Mouse (Mus musculus) hindbrain, postnatal 0 days (tissue): ENCODE results near the gene Tmem174. TPM values are rescaled to one million over a fixed set of nuclear protein-coding genes. Genes with fewer than 3 reads are reported as not detected.

Experiments used
- ATAC-seq: fragments of 200-750 bp; cut with Nextera tagmentation; 2 replicates; pipeline ENCODE4 v1.8.0; 2017; ENCODE audit warnings: mild to moderate bottlenecking, moderate TSS enrichment, moderate library complexity
- DNase-seq: peaks from one replicate; pipeline ENCODE4 v3.0.0-alpha.2; 2015; ENCODE audit warnings: low spot score
- H3K27ac ChIP-seq: fragments of 300-500 bp; sonication (generic); 2 replicates; pipeline ENCODE4 v1.5.1; 2014; ENCODE audit warnings: mild to moderate bottlenecking
- H3K27me3 ChIP-seq: fragments of 300-500 bp; sonication (generic); 2 replicates; pipeline ENCODE4 v1.6.1; 2014; ENCODE audit warnings: low read length, mixed read lengths; ENCODE audit not compliant: insufficient read depth
- H3K36me3 ChIP-seq: fragments of 300-500 bp; sonication (generic); 2 replicates; pipeline ENCODE4 v1.6.1; 2014; ENCODE audit warnings: low read length, mixed read lengths; ENCODE audit not compliant: insufficient read depth
- H3K4me1 ChIP-seq: fragments of 300-500 bp; sonication (generic); 2 replicates; pipeline ENCODE4 v1.6.1; 2014; ENCODE audit warnings: antibody characterized with exemption, low read length, mixed read lengths; ENCODE audit not compliant: insufficient read depth
- H3K4me2 ChIP-seq: fragments of 300-500 bp; sonication (generic); 2 replicates; pipeline ENCODE4 v1.6.1; 2014; ENCODE audit warnings: low read depth, mild to moderate bottlenecking, low read length, moderate library complexity, mixed read lengths
- H3K4me3 ChIP-seq: fragments of 300-500 bp; sonication (generic); 2 replicates; pipeline ENCODE4 v1.5.1; 2014; ENCODE audit warnings: low read length
- H3K9ac ChIP-seq: fragments of 300-500 bp; sonication (generic); replicated peaks from 2 replicates; pipeline ENCODE4 v1.6.1; 2014; ENCODE audit warnings: mild to moderate bottlenecking, low read length, moderate library complexity, mixed read lengths
- H3K9me3 ChIP-seq: fragments of 300-500 bp; sonication (generic); 2 replicates; pipeline ENCODE4 v1.6.1; 2016; ENCODE audit warnings: low read length, mixed read lengths
- CTCF ChIP-seq: IDR thresholded peaks from 2 replicates; pipeline ENCODE4 v1.5.1; 2016; ENCODE audit warnings: antibody characterized with exemption, control low read depth, low read depth
- WGBS: fragments of 180-500 bp; shearing (Covaris S2); extraction: QIAGEN DNeasy Blood & Tissue Kit; methylation state at CpG from one replicate; pipeline ENCODE4 v1.1.7; 2014; 5-methylcytosine and 5-hydroxymethylcytosine counted together
- polyA plus RNA-seq: library from polyadenylated mRNA; unstranded; fragments of >200 nt; fragmentation: Nextera tagmentation; extraction: Ambion mirVana; gene quantifications from 2 replicates; pipeline ENCODE4 v1.2.1, GENCODE M21; 2015
- total RNA-seq: library from RNA; depleted of rRNA; stranded (reverse); fragments of >200 nt; gene quantifications from 2 replicates; pipeline ENCODE4 v1.2.3, GENCODE M21; 2014

Tmem174 gene
- total and polyA plus RNA-seq, 2 experiments from 2014 or later: 0.10 TPM; not detected in 1

GRCm38 (mm10) chr13:98669296-98669695 is 32.1 kb upstream of the Tmem174 start:
- DNase-seq: no peak

GRCm38 (mm10) chr13:98667316-98667715 is 30.1 kb upstream of the Tmem174 start:
- WGBS: 78% methylated on average over 3 of the region's 3 CpGs
- H3K9ac ChIP-seq: no peak overlapping the region
- H3K4me2 ChIP-seq: no peak overlapping the region
- H3K9me3 ChIP-seq: no peaks in the 10 kb centered on the region
- H3K27me3 ChIP-seq: no peaks in the 10 kb centered on the region
- DNase-seq: no peak
- no peak for ATAC-seq
- no peak overlapping the region for H3K27ac ChIP-seq
- H3K4me1 ChIP-seq: no peaks in the 10 kb centered on the region
- H3K4me3 ChIP-seq: no peak overlapping the region
- H3K36me3 ChIP-seq: no peaks in the 10 kb centered on the region
- TF ChIP-seq CTCF: no peak

More at GRCm38 (mm10) chr13:98669296-98669695, 32.1 kb upstream of the Tmem174 start:
- Histone ChIP-seq H3K36me3 (no peaks in the 10 kb centered on the region), H3K4me3 (no peak overlapping the region), H3K9me3 (no peaks in the 10 kb centered on the region), H3K4me2 (no peak overlapping the region), H3K4me1 (no peaks in the 10 kb centered on the region), H3K9ac (no peak overlapping the region), H3K27ac (no peak overlapping the region), H3K27me3 (no peaks in the 10 kb centered on the region)
- no peak for TF ChIP-seq CTCF
- WGBS: 76% methylated on average over 3 of the region's 3 CpGs
- no peak for ATAC-seq

GRCm38 (mm10) chr13:98665240-98665639 is 28.0 kb upstream of the Tmem174 start:
- no peaks in the 10 kb centered on the region for H3K27me3 ChIP-seq
- no peak overlapping the region for H3K4me2 ChIP-seq
- no peak overlapping the region for H3K4me3 ChIP-seq
- no peak overlapping the region for H3K27ac ChIP-seq
- H3K4me1 ChIP-seq: no peaks in the 10 kb centered on the region
- DNase-seq: no peak
- WGBS: 85% methylated on average over 10 of the region's 10 CpGs
- no peak overlapping the region for H3K9ac ChIP-seq
- no peak for ATAC-seq
- no peaks in the 10 kb centered on the region for H3K36me3 ChIP-seq
- no peak for TF ChIP-seq CTCF
- H3K9me3 ChIP-seq: no peaks in the 10 kb centered on the region

GRCm38 (mm10) chr13:98662173-98662675 is 25.0 kb upstream of the Tmem174 start:
- no peaks in the 10 kb centered on the region for H3K9me3 ChIP-seq
- no peak overlapping the region for H3K27ac ChIP-seq
- no peak overlapping the region for H3K4me3 ChIP-seq
- H3K4me1 ChIP-seq: no peaks in the 10 kb centered on the region
- DNase-seq (no peak), ATAC-seq (no peak)
- H3K27me3 ChIP-seq: no peaks in the 10 kb centered on the region
- H3K9ac ChIP-seq: no peak overlapping the region
- H3K4me2 ChIP-seq: no peak overlapping the region
- 91% methylated on average over 4 of the region's 4 CpGs for WGBS
- H3K36me3 ChIP-seq: no peaks in the 10 kb centered on the region
- no peak for TF ChIP-seq CTCF

GRCm38 (mm10) chr13:98656034-98656471 is 18.8 kb upstream of the Tmem174 start:
- H3K27ac ChIP-seq: peak overlapping the region; percentile 51
- H3K36me3 ChIP-seq: no peaks in the 10 kb centered on the region
- H3K9ac ChIP-seq: no peak overlapping the region
- no peaks in the 10 kb centered on the region for H3K9me3 ChIP-seq
- peaks cover 15% of the 10 kb centered on the region for H3K4me1 ChIP-seq
- peak; percentile 42; the same call in 1 of the 2 replicates for ATAC-seq
- H3K4me3 ChIP-seq: no peak overlapping the region
- no peak for TF ChIP-seq CTCF
- H3K27me3 ChIP-seq: no peaks in the 10 kb centered on the region
- 54% methylated on average over 16 of the region's 16 CpGs for WGBS
- no peak overlapping the region for H3K4me2 ChIP-seq
- DNase-seq: peak; percentile 62

- no peak overlapping the region for H3K4me2 ChIP-seq
- TF ChIP-seq CTCF: no peak
- DNase-seq (no peak), ATAC-seq (no peak)
- no peaks in the 10 kb centered on the region for H3K27me3 ChIP-seq
- H3K9ac ChIP-seq: no peak overlapping the region
- no peaks in the 10 kb centered on the region for H3K9me3 ChIP-seq
- WGBS: 63% methylated on average over 4 of the region's 4 CpGs
- H3K4me1 ChIP-seq: peaks cover 15% of the 10 kb centered on the region
- H3K4me3 ChIP-seq: no peak overlapping the region
- no peak overlapping the region for H3K27ac ChIP-seq
- H3K36me3 ChIP-seq: no peaks in the 10 kb centered on the region
Measured at GRCm38 (mm10) chr13:98655346-98655745, 18.1 kb upstream of the Tmem174 start.

- no peaks in the 10 kb centered on the region for H3K36me3 ChIP-seq
- no peak for TF ChIP-seq CTCF
- no peak overlapping the region for H3K4me2 ChIP-seq
- H3K4me3 ChIP-seq: no peak overlapping the region
- H3K4me1 ChIP-seq: peaks cover 15% of the 10 kb centered on the region
- no peak overlapping the region for H3K9ac ChIP-seq
- no peaks in the 10 kb centered on the region for H3K27me3 ChIP-seq
- no peaks in the 10 kb centered on the region for H3K9me3 ChIP-seq
- DNase-seq (peak; percentile 77), ATAC-seq (peak; percentile 87)
- H3K27ac ChIP-seq: peak overlapping the region; percentile 36; the same call in 1 of the 2 replicates
- 57% methylated on average over 10 of the region's 10 CpGs for WGBS
Measured at GRCm38 (mm10) chr13:98654129-98654939, 17.1 kb upstream of the Tmem174 start.
